Mouse (Mus musculus): ENCODE data around the gene Poc1b. TPM values are rescaled to one million over a fixed set of nuclear protein-coding genes. Genes with fewer than 3 reads are reported as not detected.
"Not testable (repeated sequence)": the region's sequence is repeated elsewhere in the genome, so short reads cannot be mapped to it uniquely, and the experiment has no call there.

Gene Poc1b
- total RNA-seq, 2 experiments from 2014 or later, result 7.2 to 26.6 TPM

- ATAC-seq (replicated peaks; ENCODE audit: low FRiP score, low TSS enrichment, poor library complexity, severe bottlenecking), result no peak
Measured at GRCm38 (mm10) chr10:99150016-99150415, 43.2 kb downstream of the Poc1b start.

DNA sequence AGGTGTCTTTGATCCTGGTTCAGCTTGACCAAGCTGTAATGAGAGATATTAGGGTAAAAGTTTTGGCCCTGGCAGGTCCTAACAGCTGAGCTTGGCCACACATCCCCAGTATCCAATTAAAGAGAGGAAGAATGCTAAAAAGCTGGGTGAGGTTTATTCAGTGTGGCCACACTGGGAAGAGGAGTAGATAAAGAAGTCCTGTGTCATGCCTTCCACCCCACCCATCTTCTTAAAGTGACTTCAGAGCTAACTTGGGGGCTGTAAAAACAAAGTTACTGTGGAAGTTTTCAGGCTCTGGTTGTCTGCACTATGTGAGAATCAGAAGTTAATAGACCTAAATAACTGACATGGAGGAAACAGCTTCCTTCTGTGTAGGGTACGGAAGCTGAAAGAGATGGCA, 44.7 kb downstream of the Poc1b start:
- ATAC-seq (replicated peaks; ENCODE audit: low FRiP score, low TSS enrichment, poor library complexity, severe bottlenecking), result peak; percentile 71

GRCm38 (mm10) chr10:99152063-99152462, 45.2 kb downstream of the Poc1b start:
- no peak for ATAC-seq (replicated peaks; ENCODE audit: low FRiP score, low TSS enrichment, poor library complexity, severe bottlenecking)

GRCm38 (mm10) chr10:99154635-99155034, 47.8 kb downstream of the Poc1b start:
- no peak for ATAC-seq (replicated peaks; ENCODE audit: low FRiP score, low TSS enrichment, poor library complexity, severe bottlenecking)

- ATAC-seq (replicated peaks; ENCODE audit: low FRiP score, low TSS enrichment, poor library complexity, severe bottlenecking), result peak; percentile 70
Measured at GRCm38 (mm10) chr10:99156808-99157207, 50.0 kb downstream of the Poc1b start.

DNA sequence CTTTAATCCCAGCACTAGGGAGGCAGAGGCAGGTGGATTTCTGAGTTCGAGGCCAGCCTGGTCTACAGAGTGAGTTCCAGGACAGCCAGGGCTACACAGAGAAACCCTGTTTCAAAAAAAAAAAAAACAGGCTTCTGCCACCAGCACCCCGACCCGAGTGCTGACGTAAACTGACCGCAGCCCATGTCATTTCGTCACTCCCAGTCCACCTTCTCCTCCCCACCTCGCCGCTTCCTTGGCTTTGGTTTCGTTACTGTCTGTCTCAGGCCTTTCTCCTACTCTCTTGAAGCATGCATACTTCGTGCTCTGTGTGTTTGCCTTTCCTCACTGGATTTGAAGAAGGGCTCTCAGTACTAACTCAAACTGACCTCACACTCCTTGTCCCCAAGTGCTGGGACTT, 50.9 kb downstream of the Poc1b start:
- ATAC-seq (replicated peaks; ENCODE audit: low FRiP score, low TSS enrichment, poor library complexity, severe bottlenecking), result not testable (repeated sequence)

DNA sequence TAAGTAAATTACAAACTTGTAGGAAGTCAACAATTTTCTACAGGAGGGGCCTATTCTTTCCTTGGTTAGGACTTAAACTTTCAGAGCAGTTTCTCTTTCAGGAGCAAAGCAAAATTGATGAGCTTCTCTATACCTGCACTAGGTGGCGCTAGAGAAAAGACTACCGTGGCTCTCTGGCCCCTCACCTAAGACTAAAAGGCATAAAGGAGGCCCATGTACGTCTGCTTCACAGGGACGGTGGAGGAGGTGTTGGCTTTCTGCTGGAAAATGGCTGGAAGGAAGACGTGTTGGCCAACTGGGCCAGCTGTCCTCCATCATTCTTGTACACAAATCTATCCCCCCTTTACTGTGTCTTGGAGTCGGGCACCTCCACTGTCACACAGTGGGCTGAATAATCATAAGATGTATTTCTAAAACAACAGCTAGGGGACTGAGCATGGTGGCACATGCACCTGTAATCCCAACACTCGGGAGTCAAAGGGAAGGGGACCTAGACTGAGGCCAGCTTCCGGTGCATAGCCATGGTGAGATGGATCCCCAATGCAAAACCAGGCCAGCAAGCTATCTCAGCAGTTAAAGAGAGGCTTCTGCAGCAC, 55.2 kb downstream of the Poc1b start:
- 0 out of 2 replicates have a peak, but pooled peaks have one; percentile 37 for ATAC-seq (replicated peaks; ENCODE audit: low FRiP score, low TSS enrichment, poor library complexity, severe bottlenecking)

DNA sequence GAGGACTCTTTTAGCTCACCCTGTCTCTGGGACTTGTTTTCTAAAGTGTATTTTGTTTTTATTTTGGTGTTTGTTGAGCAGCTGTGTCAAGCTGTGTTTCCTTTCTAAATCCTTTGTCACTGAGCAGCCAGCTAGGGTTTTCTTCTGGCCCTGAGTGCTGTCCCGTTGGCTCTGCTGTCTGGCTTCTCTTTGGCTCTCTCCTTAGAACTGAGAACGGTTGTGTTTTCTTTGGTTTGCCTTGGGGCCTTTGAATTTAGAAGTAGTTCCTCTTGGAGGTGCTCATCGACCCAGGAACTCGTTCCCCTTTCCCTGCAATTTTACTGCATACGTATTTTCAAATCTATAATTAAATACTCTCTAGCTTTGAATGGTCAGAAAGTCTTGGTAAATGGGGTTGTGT, 56.2 kb downstream of the Poc1b start:
- ATAC-seq (replicated peaks; ENCODE audit: low FRiP score, low TSS enrichment, poor library complexity, severe bottlenecking), result no peak

DNA sequence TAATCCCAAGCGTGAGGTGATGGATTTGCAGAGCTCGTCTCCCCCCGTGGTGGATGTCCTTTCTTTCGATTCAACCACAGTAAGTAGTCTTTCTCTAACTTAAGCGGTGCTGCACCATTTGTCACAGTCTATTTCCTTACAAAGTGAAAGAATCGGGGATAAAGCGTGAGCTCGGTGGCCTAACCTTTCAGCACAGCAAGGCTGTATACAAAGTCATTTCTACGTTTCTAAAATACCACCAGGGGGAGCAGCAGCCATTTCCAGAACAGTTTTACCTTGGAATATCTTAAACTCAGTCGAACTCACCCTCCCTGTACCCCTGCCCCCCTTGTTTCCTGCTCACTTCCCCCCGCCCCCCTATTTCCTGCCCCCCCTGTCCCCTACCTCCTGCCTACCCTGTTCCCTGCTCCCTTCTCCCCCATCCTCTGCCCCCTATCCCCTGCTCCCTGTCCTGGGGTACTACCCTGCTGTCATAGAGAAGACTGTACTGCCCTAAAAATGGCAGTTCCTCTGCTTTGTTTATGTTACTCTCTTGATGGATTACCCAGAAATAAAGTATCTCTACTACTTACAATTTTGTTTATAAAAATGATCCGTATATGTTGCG, 58.1 kb downstream of the Poc1b start:
- no peak for ATAC-seq (replicated peaks; ENCODE audit: low FRiP score, low TSS enrichment, poor library complexity, severe bottlenecking)

DNA sequence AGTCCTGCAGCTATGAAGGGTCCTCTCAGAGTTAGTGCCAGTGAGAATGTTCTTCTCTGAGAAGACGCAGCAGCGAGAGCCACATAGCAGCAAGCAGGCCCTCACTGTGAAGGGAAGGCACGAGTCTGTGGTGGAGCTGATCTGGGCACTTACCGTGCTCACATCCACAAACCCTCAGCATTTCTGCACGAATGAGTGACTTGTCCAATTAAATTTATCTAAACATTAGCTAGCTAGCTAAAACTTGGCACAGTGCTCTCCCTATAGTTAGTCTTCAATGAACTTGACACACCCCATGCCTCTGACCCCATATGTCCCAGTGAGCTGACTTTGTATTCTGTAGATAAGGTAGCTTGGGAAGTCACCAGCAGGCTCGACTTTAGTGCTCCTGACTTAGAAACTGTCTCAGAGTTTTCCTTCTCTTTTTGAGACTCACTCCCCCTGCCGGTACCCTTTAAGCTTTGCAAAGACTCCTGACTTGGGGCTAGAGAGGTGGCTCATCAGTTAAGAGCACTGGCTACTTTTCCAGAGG, 59.0 kb downstream of the Poc1b start:
- ATAC-seq (replicated peaks; ENCODE audit: low FRiP score, low TSS enrichment, poor library complexity, severe bottlenecking), result peak; percentile 88

GRCm38 (mm10) chr10:99166392-99166791, 59.6 kb downstream of the Poc1b start:
- no peak for ATAC-seq (replicated peaks; ENCODE audit: low FRiP score, low TSS enrichment, poor library complexity, severe bottlenecking)

DNA sequence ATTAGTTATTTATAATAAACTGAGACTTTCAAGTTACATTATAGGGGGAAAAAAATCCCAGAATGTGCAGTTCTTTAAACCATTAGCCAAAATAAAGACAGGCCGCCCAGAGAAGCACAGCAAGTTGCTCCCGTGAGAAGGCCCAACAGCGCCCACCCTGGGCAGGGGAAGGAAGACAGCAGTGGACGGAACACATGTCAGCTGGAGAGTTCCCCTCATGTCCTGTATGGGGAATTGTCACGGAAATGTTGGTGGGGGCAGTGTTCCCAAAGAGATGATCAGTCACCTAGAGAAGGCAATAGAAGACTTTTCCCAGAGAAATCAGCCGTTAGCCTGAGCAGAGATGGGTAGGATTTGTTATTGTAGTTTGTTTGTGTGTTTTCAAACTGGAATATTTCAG, 61.6 kb downstream of the Poc1b start:
- ATAC-seq (replicated peaks; ENCODE audit: low FRiP score, low TSS enrichment, poor library complexity, severe bottlenecking), result no peak

DNA sequence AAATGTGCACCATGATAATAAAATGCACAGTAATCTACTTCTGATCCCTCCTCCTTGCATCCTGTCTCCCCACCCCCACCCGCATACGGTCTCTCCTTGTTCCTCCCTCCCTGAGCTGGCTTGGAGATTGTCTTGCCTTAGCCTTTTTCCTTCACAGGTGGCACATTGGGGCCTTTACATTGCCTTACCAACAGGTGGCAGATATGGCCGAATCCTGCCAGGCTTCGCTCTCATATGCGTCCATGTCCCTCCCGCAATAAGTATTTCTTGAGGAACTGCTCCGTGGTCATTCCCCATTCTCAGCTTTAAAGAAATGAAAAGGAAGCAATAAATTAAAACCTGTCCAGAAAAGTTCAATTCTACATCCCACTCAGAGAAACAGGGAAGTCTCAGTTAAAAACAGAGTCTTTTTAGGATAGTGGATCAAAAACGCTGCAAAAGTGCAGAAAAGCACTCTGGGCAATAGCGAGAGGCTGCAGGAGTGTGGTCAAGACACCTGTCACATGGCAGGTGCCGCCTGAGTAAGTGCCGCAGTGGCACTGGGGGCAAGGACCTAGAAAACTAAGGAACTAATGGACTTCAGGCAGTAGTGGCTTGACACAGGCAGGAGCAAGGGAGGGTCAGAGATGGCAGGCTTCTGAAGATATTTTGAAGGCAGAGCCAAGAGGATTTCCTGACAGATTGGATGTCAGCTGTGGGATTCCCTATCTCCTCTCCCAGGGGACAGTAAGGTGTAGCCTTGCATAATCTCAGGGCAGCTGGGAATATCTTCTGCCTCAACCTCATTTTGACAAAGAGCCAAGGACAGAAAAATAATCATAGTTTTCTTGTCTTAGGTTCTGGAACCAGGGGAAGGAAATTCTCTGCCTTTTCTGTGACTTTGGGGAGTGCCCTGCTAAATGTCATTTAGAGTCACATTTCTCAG, 62.3 kb downstream of the Poc1b start:
- ATAC-seq (replicated peaks; ENCODE audit: low FRiP score, low TSS enrichment, poor library complexity, severe bottlenecking), result peak; percentile 72

- no peak for ATAC-seq (replicated peaks; ENCODE audit: low FRiP score, low TSS enrichment, poor library complexity, severe bottlenecking)
Measured at GRCm38 (mm10) chr10:99169765-99170129, 62.9 kb downstream of the Poc1b start.

- ATAC-seq (replicated peaks; ENCODE audit: low FRiP score, low TSS enrichment, poor library complexity, severe bottlenecking), result no peak
Measured at GRCm38 (mm10) chr10:99171961-99172497, 65.2 kb downstream of the Poc1b start.

- ATAC-seq (replicated peaks; ENCODE audit: low FRiP score, low TSS enrichment, poor library complexity, severe bottlenecking), result no peak
Measured at GRCm38 (mm10) chr10:99172906-99173507, 66.2 kb downstream of the Poc1b start.

GRCm38 (mm10) chr10:99176911-99177310, 70.1 kb downstream of the Poc1b start:
- ATAC-seq (replicated peaks; ENCODE audit: low FRiP score, low TSS enrichment, poor library complexity, severe bottlenecking), result no peak

- ATAC-seq (replicated peaks; ENCODE audit: low FRiP score, low TSS enrichment, poor library complexity, severe bottlenecking), result no peak
Measured at GRCm38 (mm10) chr10:99178118-99178517, 71.3 kb downstream of the Poc1b start.

GRCm38 (mm10) chr10:99179122-99179521, 72.3 kb downstream of the Poc1b start:
- ATAC-seq (replicated peaks; ENCODE audit: low FRiP score, low TSS enrichment, poor library complexity, severe bottlenecking), result no peak

GRCm38 (mm10) chr10:99179566-99179965, 72.7 kb downstream of the Poc1b start:
- no peak for ATAC-seq (replicated peaks; ENCODE audit: low FRiP score, low TSS enrichment, poor library complexity, severe bottlenecking)
